Mouse (Mus musculus) bone marrow, adult 2 months (tissue): ENCODE measurements around the gene Col23a1.

Source experiments
- CTCF ChIP-seq: fragments of 200-500 bp; IDR thresholded peaks from 2 replicates; pipeline ENCODE4 v1.5.1; 2011; ENCODE audit warnings: low read length, control low read depth; ENCODE audit not compliant: control insufficient read depth, insufficient read depth
- POLR2A ChIP-seq: fragments of 200-500 bp; IDR thresholded peaks from 2 replicates; pipeline ENCODE4 v1.6.1; 2011; ENCODE audit warnings: low read depth, mild to moderate bottlenecking, control low read depth, low read length, borderline replicate concordance; ENCODE audit not compliant: control insufficient read depth

DNA sequence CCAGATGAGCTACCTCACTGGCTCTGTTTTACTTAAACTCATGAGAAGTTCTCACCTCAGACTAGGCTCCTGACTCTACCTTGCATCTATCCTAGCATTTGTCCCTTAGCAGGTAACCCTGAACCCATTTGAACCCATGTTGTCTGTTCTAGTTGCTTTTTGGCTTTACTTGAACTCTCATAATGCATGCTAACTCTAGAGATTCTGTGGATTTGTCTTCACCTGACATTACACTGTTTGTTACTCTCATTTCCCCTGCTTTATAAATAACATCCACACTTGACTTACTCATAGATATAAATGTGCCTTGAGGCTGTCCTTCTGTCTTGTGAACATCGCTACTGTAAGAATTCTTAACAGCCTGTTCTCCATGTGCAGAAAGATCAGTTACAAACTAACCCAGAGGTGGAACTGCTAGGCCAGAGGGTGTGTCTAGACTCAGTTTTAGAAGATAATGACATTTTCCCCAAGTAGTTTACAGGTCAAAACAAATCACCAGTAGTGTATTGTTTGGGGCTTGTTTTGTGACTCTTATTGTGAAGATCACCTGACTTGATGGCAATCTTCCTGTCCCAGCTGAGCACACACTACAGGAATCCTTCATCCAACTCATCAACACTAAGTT, 305.9 kb downstream of the Col23a1 start:
- TF ChIP-seq CTCF (no peak), POLR2A (no peak)
